ENCODE assay signal across 8 mouse cellular contexts in the genomic region with DNA sequence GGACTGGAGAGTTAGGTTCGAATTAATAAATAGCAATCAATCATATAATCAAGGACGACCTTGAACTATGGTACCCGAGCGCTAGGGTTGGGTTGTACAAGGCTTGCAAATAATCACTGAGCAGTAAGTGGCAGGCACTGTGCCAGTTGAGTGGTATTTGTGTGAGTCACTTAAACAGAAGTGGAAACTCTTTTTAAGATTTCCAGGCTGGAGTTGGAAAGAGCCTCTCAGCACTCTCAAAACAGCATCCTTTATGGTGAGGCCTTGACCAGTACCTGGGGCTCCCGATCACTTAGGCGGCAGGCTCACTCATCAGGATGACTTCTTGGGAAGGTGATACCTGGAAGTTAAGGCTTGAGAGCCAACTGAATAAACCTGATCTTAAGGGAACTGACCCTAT. TPM values are rescaled to one million over a fixed set of nuclear protein-coding genes. Genes with fewer than 3 reads are reported as not detected.
A peak's percentile ranks its signal among the peaks of the same experiment; 100 is the strongest.
DNase-seq lines count a peak whose midpoint lies in the region; ATAC-seq and TF ChIP-seq lines count a peak whose summit lies in the region.

No protein-coding gene starts in this region.

- intact Hi-C loops in gastrocnemius, adult 2 months (cut with DNase I): loop anchor here (2.0 kb wide), 1 partner anchor 19 kb away; the partner anchor contains the start of genes AC140267.1 and Mief1

- peak overlapping the region; percentile 60 for H3K9ac ChIP-seq in ES-Bruce4 (ENCODE audit: low read depth, poor library complexity, severe bottlenecking)
- peak overlapping the region; percentile 69 for H3K9ac ChIP-seq in forebrain, embryonic 11.5 days (ENCODE audit: low read length)
- H3K9ac ChIP-seq in intestine, embryonic 15.5 days: peak overlapping the region; percentile 65
- H3K9ac ChIP-seq in lung, postnatal 0 days (replicated peaks; ENCODE audit: low read depth): peak overlapping the region; percentile 54

- no peaks in the 10 kb centered on the region for H3K9me3 ChIP-seq in ES-Bruce4 (replicated peaks; ENCODE audit: control insufficient read depth, insufficient read depth, low read length, poor library complexity, severe bottlenecking)
- H3K9me3 ChIP-seq in forebrain, embryonic 11.5 days (ENCODE audit: control insufficient read depth, low read length): no peaks in the 10 kb centered on the region
- H3K9me3 ChIP-seq in intestine, embryonic 15.5 days: no peaks in the 10 kb centered on the region
- H3K9me3 ChIP-seq in lung, postnatal 0 days (ENCODE audit: low read length): no peaks in the 10 kb centered on the region

- TF ChIP-seq POLR2A in ES-Bruce4 (IDR thresholded peaks at IDR 0.05; ENCODE audit: insufficient read depth, low read length): no peak

- no peak for TF ChIP-seq EP300 in ES-Bruce4 (IDR thresholded peaks at IDR 0.05; ENCODE audit: insufficient read depth, low read depth, low read length)
- TF ChIP-seq EP300 in lung, postnatal 0 days (IDR thresholded peaks at IDR 0.05): no peak

- DNase-seq in gastrocnemius, adult 2 months: peak; percentile 47
- DNase-seq in gastrocnemius, postnatal 25 days: no peak
- no peak for DNase-seq in forebrain, embryonic 11.5 days (ENCODE audit: low spot score)
- DNase-seq in lung, postnatal 0 days (ENCODE audit: low spot score): peak; percentile 88
- DNase-seq in retina, postnatal 1 day: no peak
- no peak for DNase-seq in spleen, postnatal 36 days (ENCODE audit: low spot score in 2 of 2)

- H3K27ac ChIP-seq in gastrocnemius, adult 2 months: peak overlapping the region; percentile 99
- H3K27ac ChIP-seq in ES-Bruce4 (ENCODE audit: insufficient read depth, low read length): peak overlapping the region; percentile 68
- H3K27ac ChIP-seq in forebrain, embryonic 11.5 days (ENCODE audit: low read depth, low read length): peak overlapping the region; percentile 84
- H3K27ac ChIP-seq in intestine, embryonic 15.5 days: peak overlapping the region; percentile 99
- H3K27ac ChIP-seq in lung, postnatal 0 days (ENCODE audit: low read length): peak overlapping the region; percentile 100

- WGBS in forebrain, embryonic 11.5 days: 51% methylated on average over 6 of the region's 6 CpGs
- WGBS in intestine, embryonic 15.5 days: 31% methylated on average over 6 of the region's 6 CpGs
- WGBS in lung, postnatal 0 days: 32% methylated on average over 6 of the region's 6 CpGs

- peaks cover 39% of the 10 kb centered on the region for H3K36me3 ChIP-seq in ES-Bruce4 (ENCODE audit: control insufficient read depth, insufficient read depth, low read length, poor library complexity, severe bottlenecking)
- H3K36me3 ChIP-seq in forebrain, embryonic 11.5 days (ENCODE audit: control insufficient read depth, insufficient read depth, low read length): peaks cover 17% of the 10 kb centered on the region
- peaks cover 34% of the 10 kb centered on the region for H3K36me3 ChIP-seq in intestine, embryonic 15.5 days
- peaks cover 22% of the 10 kb centered on the region for H3K36me3 ChIP-seq in lung, postnatal 0 days (ENCODE audit: insufficient read depth, low read length)

- ATAC-seq in forebrain, embryonic 11.5 days (replicated peaks; ENCODE audit: low FRiP score): no peak
- no peak for ATAC-seq in intestine, embryonic 15.5 days
- no peak for ATAC-seq in lung, postnatal 0 days

- H3K4me1 ChIP-seq in ES-Bruce4 (ENCODE audit: control insufficient read depth, insufficient read depth, low read length): no peaks in the 10 kb centered on the region
- H3K4me1 ChIP-seq in forebrain, embryonic 11.5 days (replicated peaks; ENCODE audit: control insufficient read depth, insufficient read depth, low read length): peaks cover 11% of the 10 kb centered on the region
- H3K4me1 ChIP-seq in intestine, embryonic 15.5 days (replicated peaks): peaks cover 37% of the 10 kb centered on the region
- H3K4me1 ChIP-seq in lung, postnatal 0 days (ENCODE audit: insufficient read depth, low read depth, low read length): peaks cover 18% of the 10 kb centered on the region; the same call in 1 of the 2 replicates

- no peak for TF ChIP-seq CTCF in gastrocnemius, adult 2 months (IDR thresholded peaks at IDR 0.05)
- TF ChIP-seq CTCF in ES-Bruce4 (IDR thresholded peaks at IDR 0.05; ENCODE audit: low read depth, low read length): no peak
- TF ChIP-seq CTCF in lung, postnatal 0 days (IDR thresholded peaks at IDR 0.05): no peak

- no peaks in the 10 kb centered on the region for H3K27me3 ChIP-seq in ES-Bruce4 (ENCODE audit: control insufficient read depth, insufficient read depth, low read length, poor library complexity, severe bottlenecking)
- H3K27me3 ChIP-seq in forebrain, embryonic 11.5 days (ENCODE audit: control insufficient read depth, insufficient read depth, low read length): no peaks in the 10 kb centered on the region
- no peaks in the 10 kb centered on the region for H3K27me3 ChIP-seq in intestine, embryonic 15.5 days (replicated peaks)
- H3K27me3 ChIP-seq in lung, postnatal 0 days (replicated peaks; ENCODE audit: insufficient read depth, low read length): no peaks in the 10 kb centered on the region

- peak overlapping the region; percentile 71 for H3K4me2 ChIP-seq in forebrain, embryonic 11.5 days (ENCODE audit: low read depth, low read length, severe bottlenecking)
- peak overlapping the region; percentile 81 for H3K4me2 ChIP-seq in intestine, embryonic 15.5 days (replicated peaks)
- H3K4me2 ChIP-seq in lung, postnatal 0 days (replicated peaks; ENCODE audit: low read depth, low read length): peak overlapping the region; percentile 94

- peak overlapping the region; percentile 78 for H3K4me3 ChIP-seq in gastrocnemius, adult 2 months
- peak overlapping the region; percentile 93 for H3K4me3 ChIP-seq in ES-Bruce4 (ENCODE audit: low read depth, low read length)
- peak overlapping the region; percentile 99 for H3K4me3 ChIP-seq in forebrain, embryonic 11.5 days (ENCODE audit: low read depth, low read length)
- peak overlapping the region; percentile 73 for H3K4me3 ChIP-seq in intestine, embryonic 15.5 days (replicated peaks)
- peak overlapping the region; percentile 99 for H3K4me3 ChIP-seq in lung, postnatal 0 days (ENCODE audit: low read depth, low read length)

RNA-seq across cellular contexts. Expression of gene Atf4, which starts 0.8 kb away (rescaled TPM):
- total RNA-seq in gastrocnemius, adult 2 months (2021): 100 to 1,000 TPM; 146 to 171 TPM
- 100 to 1,000 TPM; 107 to 114 TPM for total RNA-seq in gastrocnemius, postnatal 25 days (2021)
- 193 and 198 TPM in 2 replicates for polyA plus RNA-seq in ES-Bruce4 (2011; ENCODE audit: insufficient read depth, insufficient read length, low read depth, missing spikeins)
- 139 and 144 TPM in 2 replicates for polyA plus RNA-seq in forebrain, embryonic 11.5 days (2014; fragmentation: Nextera tagmentation; extraction: Ambion mirVana)
- 138 and 143 TPM in 2 replicates for polyA plus RNA-seq in intestine, embryonic 15.5 days (2015; fragmentation: Nextera tagmentation; extraction: Ambion mirVana)
- polyA plus RNA-seq in lung, postnatal 0 days (2015; fragmentation: Nextera tagmentation; extraction: Ambion mirVana): 113 and 115 TPM in 2 replicates

RNA-seq across cellular contexts. Expression of gene Rps19bp1, which starts 9.9 kb away (rescaled TPM):
- 10 to 100 TPM; 11.3 to 16.0 TPM for total RNA-seq in gastrocnemius, adult 2 months (2021)
- 10 to 100 TPM in 1 of 2 experiments, 1 to 10 TPM in 1; 9.9 to 11.2 TPM for total RNA-seq in gastrocnemius, postnatal 25 days (2021)
- polyA plus RNA-seq in ES-Bruce4 (2011; ENCODE audit: insufficient read depth, insufficient read length, low read depth, missing spikeins): 28.1 and 33.2 TPM in 2 replicates
- polyA plus RNA-seq in forebrain, embryonic 11.5 days (2014; fragmentation: Nextera tagmentation; extraction: Ambion mirVana): 69.1 and 69.4 TPM in 2 replicates
- polyA plus RNA-seq in intestine, embryonic 15.5 days (2015; fragmentation: Nextera tagmentation; extraction: Ambion mirVana): 55.4 and 56.0 TPM in 2 replicates
- 34.7 and 36.1 TPM in 2 replicates for polyA plus RNA-seq in lung, postnatal 0 days (2015; fragmentation: Nextera tagmentation; extraction: Ambion mirVana)

RNA-seq across cellular contexts. Expression of gene AC140267.1, which starts 18.6 kb away (rescaled TPM):
- total RNA-seq in gastrocnemius, adult 2 months (2021): 10 to 100 TPM; 10.3 to 12.7 TPM
- total RNA-seq in gastrocnemius, postnatal 25 days (2021): 1 to 10 TPM; 4.0 to 7.5 TPM
- not detected in 2 replicates for polyA plus RNA-seq in ES-Bruce4 (2011; ENCODE audit: insufficient read depth, insufficient read length, low read depth, missing spikeins)
- polyA plus RNA-seq in forebrain, embryonic 11.5 days (2014; fragmentation: Nextera tagmentation; extraction: Ambion mirVana): not detected in 2 replicates
- not detected in 2 replicates for polyA plus RNA-seq in intestine, embryonic 15.5 days (2015; fragmentation: Nextera tagmentation; extraction: Ambion mirVana)
- not detected in 2 replicates for polyA plus RNA-seq in lung, postnatal 0 days (2015; fragmentation: Nextera tagmentation; extraction: Ambion mirVana)

RNA-seq across cellular contexts. Expression of gene Mief1, which starts 20.4 kb away (rescaled TPM):
- 10 to 100 TPM; 20.6 to 24.6 TPM for total RNA-seq in gastrocnemius, adult 2 months (2021)
- total RNA-seq in gastrocnemius, postnatal 25 days (2021): 10 to 100 TPM; 19.5 to 23.2 TPM
- 35.7 and 38.4 TPM in 2 replicates for polyA plus RNA-seq in ES-Bruce4 (2011; ENCODE audit: insufficient read depth, insufficient read length, low read depth, missing spikeins)
- polyA plus RNA-seq in forebrain, embryonic 11.5 days (2014; fragmentation: Nextera tagmentation; extraction: Ambion mirVana): 47.0 and 47.1 TPM in 2 replicates
- polyA plus RNA-seq in intestine, embryonic 15.5 days (2015; fragmentation: Nextera tagmentation; extraction: Ambion mirVana): 29.7 and 33.1 TPM in 2 replicates
- polyA plus RNA-seq in lung, postnatal 0 days (2015; fragmentation: Nextera tagmentation; extraction: Ambion mirVana): 13.2 and 13.7 TPM in 2 replicates

RNA-seq across cellular contexts. Expression of gene Cacna1i, which starts 32.8 kb away (rescaled TPM):
- total RNA-seq in gastrocnemius, adult 2 months (2021): under 1 TPM; 0.28 to 0.46 TPM
- under 1 TPM; 0.11 to 0.43 TPM for total RNA-seq in gastrocnemius, postnatal 25 days (2021)
- not detected in 2 replicates for polyA plus RNA-seq in ES-Bruce4 (2011; ENCODE audit: insufficient read depth, insufficient read length, low read depth, missing spikeins)
- 0.12 and 0.17 TPM in 2 replicates for polyA plus RNA-seq in forebrain, embryonic 11.5 days (2014; fragmentation: Nextera tagmentation; extraction: Ambion mirVana)
- polyA plus RNA-seq in intestine, embryonic 15.5 days (2015; fragmentation: Nextera tagmentation; extraction: Ambion mirVana): not detected in 2 replicates
- not detected in 2 replicates for polyA plus RNA-seq in lung, postnatal 0 days (2015; fragmentation: Nextera tagmentation; extraction: Ambion mirVana)

Comparison
In these comparisons a context has a peak if more than half of its experiments do, and no peak if none do; other contexts are left out.
1. DNase-seq: peak in gastrocnemius, adult 2 months (single experiment) and lung, postnatal 0 days (single experiment); none in gastrocnemius, postnatal 25 days (single experiment), forebrain, embryonic 11.5 days (single experiment), retina, postnatal 1 day (single experiment) and spleen, postnatal 36 days (0 of 2).
2. Peak in every context shown above with its lines, with median percentiles within 50 percentile points of each other: H3K27ac ChIP-seq, H3K4me3 ChIP-seq, H3K9ac ChIP-seq and H3K4me2 ChIP-seq.